Mouse (Mus musculus): ENCODE measurements at regions not wholly inside any gene's neighbourhood (a gene's known extent, or its start where the extent isn't known, plus 50 kb on each side); places are given as distances from the start of the nearest gene placed in this dataset.
"Not testable (repeated sequence)": the region's sequence is repeated elsewhere in the genome, so short reads cannot be mapped to it uniquely, and the experiment has no call there.

- DNase-seq (ENCODE audit: low spot score), result no peak
Measured at GRCm38 (mm10) chr11:28993270-28993847, 137.2 kb upstream of the Pnpt1 start.

- no peak for DNase-seq (ENCODE audit: low spot score)
Measured at GRCm38 (mm10) chr11:28998314-28999106, 132.0 kb upstream of the Pnpt1 start.

GRCm38 (mm10) chr11:28999196-28999595, 131.3 kb upstream of the Pnpt1 start:
- no peak for DNase-seq (ENCODE audit: low spot score)

GRCm38 (mm10) chr11:28999620-29000019, 130.9 kb upstream of the Pnpt1 start:
- no peak for DNase-seq (ENCODE audit: low spot score)

GRCm38 (mm10) chr11:29000212-29000611, 130.3 kb upstream of the Pnpt1 start:
- no peak for DNase-seq (ENCODE audit: low spot score)

GRCm38 (mm10) chr11:29017406-29017805, 113.1 kb upstream of the Pnpt1 start:
- DNase-seq (ENCODE audit: low spot score), result no peak

- DNase-seq (ENCODE audit: low spot score), result peak; percentile 38
Measured at GRCm38 (mm10) chr11:29040817-29041216, 89.7 kb upstream of the Pnpt1 start.

GRCm38 (mm10) chr11:29047985-29048610, 82.4 kb upstream of the Pnpt1 start:
- not testable (repeated sequence) for DNase-seq (ENCODE audit: low spot score)

- no peak for DNase-seq (ENCODE audit: low spot score)
Measured at GRCm38 (mm10) chr11:29052625-29053024, 77.9 kb upstream of the Pnpt1 start.

- DNase-seq (ENCODE audit: low spot score), result not testable (repeated sequence)
Measured at GRCm38 (mm10) chr11:29069586-29069985, 61.0 kb upstream of the Pnpt1 start.

- DNase-seq (ENCODE audit: low spot score), result no peak
Measured at GRCm38 (mm10) chr11:29072231-29072630, 58.3 kb upstream of the Pnpt1 start.

Measured in retina, embryonic 14.5 days (tissue).